Mouse (Mus musculus) embryonic facial prominence, embryonic 12.5 days (tissue): ENCODE results near the gene Ccn5. TPM values are rescaled to one million over a fixed set of nuclear protein-coding genes. Genes with fewer than 3 reads are reported as not detected.

Experiments used
- ATAC-seq: fragments of 200-750 bp; cut with Nextera tagmentation; 2 replicates; pipeline ENCODE4 v1.8.0; 2017; ENCODE audit not compliant: insufficient number of reproducible peaks, insufficient read depth, low FRiP score, low TSS enrichment
- H3K27ac ChIP-seq: fragments of 300-500 bp; sonication (generic); 2 replicates; pipeline ENCODE4 v1.5.1; 2016; ENCODE audit warnings: mild to moderate bottlenecking
- H3K27me3 ChIP-seq: fragments of 300-500 bp; sonication (generic); 2 replicates; pipeline ENCODE4 v1.6.1; 2016; ENCODE audit warnings: mild to moderate bottlenecking, moderate library complexity
- H3K36me3 ChIP-seq: fragments of 300-500 bp; sonication (generic); 2 replicates; pipeline ENCODE4 v1.6.1; 2016; ENCODE audit warnings: mild to moderate bottlenecking
- H3K4me1 ChIP-seq: fragments of 300-500 bp; sonication (generic); 2 replicates; pipeline ENCODE4 v1.6.1; 2016
- H3K4me2 ChIP-seq: fragments of 300-500 bp; sonication (generic); replicated peaks from 2 replicates; pipeline ENCODE4 v1.6.1; 2016; ENCODE audit warnings: mild to moderate bottlenecking, moderate library complexity
- H3K4me3 ChIP-seq: fragments of 300-500 bp; sonication (generic); 2 replicates; pipeline ENCODE4 v1.5.1; 2016; ENCODE audit warnings: mild to moderate bottlenecking
- H3K9ac ChIP-seq: fragments of 300-500 bp; sonication (generic); 2 replicates; pipeline ENCODE4 v1.6.1; 2016; ENCODE audit warnings: mild to moderate bottlenecking, moderate library complexity
- H3K9me3 ChIP-seq: fragments of 300-500 bp; sonication (generic); 2 replicates; pipeline ENCODE4 v1.6.1; 2016; ENCODE audit warnings: mild to moderate bottlenecking, moderate library complexity
- WGBS: fragments of 180-500 bp; shearing (Covaris S2); methylation state at CpG from one replicate; pipeline ENCODE4 v1.1.7; 2016; 5-methylcytosine and 5-hydroxymethylcytosine counted together
- polyA plus RNA-seq: library from polyadenylated mRNA; unstranded; fragments of >200 nt; fragmentation: Nextera tagmentation; extraction: Ambion mirVana; gene quantifications from 2 replicates; pipeline ENCODE4 v1.2.1, GENCODE M21; 2016

Gene Ccn5
- polyA plus RNA-seq, 1 experiment from 2014 or later = 0.22 TPM

GRCm38 (mm10) chr2:163809166-163809565, 11.5 kb upstream of the Ccn5 start:
- WGBS = 89% methylated on average over 4 of the region's 4 CpGs
- Histone ChIP-seq H3K4me1 (no peaks in the 10 kb centered on the region), H3K4me3 (no peak overlapping the region), H3K36me3 (no peaks in the 10 kb centered on the region), H3K9ac (no peak overlapping the region), H3K27ac (no peak overlapping the region), H3K27me3 (no peaks in the 10 kb centered on the region), H3K9me3 (no peaks in the 10 kb centered on the region), H3K4me2 (no peak overlapping the region)
- no peak for ATAC-seq

GRCm38 (mm10) chr2:163809704-163810103, 11.0 kb upstream of the Ccn5 start:
- Histone ChIP-seq H3K9me3 (no peaks in the 10 kb centered on the region), H3K36me3 (no peaks in the 10 kb centered on the region), H3K27me3 (no peaks in the 10 kb centered on the region), H3K4me2 (no peak overlapping the region), H3K9ac (no peak overlapping the region), H3K4me3 (no peak overlapping the region), H3K4me1 (no peaks in the 10 kb centered on the region), H3K27ac (no peak overlapping the region)
- WGBS = 54% methylated on average over 7 of the region's 7 CpGs
- ATAC-seq = no peak

GRCm38 (mm10) chr2:163813077-163813476, 7.6 kb upstream of the Ccn5 start:
- Histone ChIP-seq H3K27ac (no peak overlapping the region), H3K36me3 (no peaks in the 10 kb centered on the region), H3K27me3 (no peaks in the 10 kb centered on the region), H3K9ac (no peak overlapping the region), H3K9me3 (no peaks in the 10 kb centered on the region), H3K4me3 (no peak overlapping the region), H3K4me2 (no peak overlapping the region), H3K4me1 (no peaks in the 10 kb centered on the region)
- WGBS = 62% methylated on average over 5 of the region's 5 CpGs
- ATAC-seq = no peak

- no peak overlapping the region for H3K9ac ChIP-seq
- no peak overlapping the region for H3K4me2 ChIP-seq
- no peak overlapping the region for H3K27ac ChIP-seq
- H3K27me3 ChIP-seq = no peaks in the 10 kb centered on the region
- H3K4me1 ChIP-seq = no peaks in the 10 kb centered on the region
- no peak for ATAC-seq
- H3K4me3 ChIP-seq = no peak overlapping the region
- no peaks in the 10 kb centered on the region for H3K36me3 ChIP-seq
- 84% methylated on average over 9 of the region's 9 CpGs for WGBS
- H3K9me3 ChIP-seq = no peaks in the 10 kb centered on the region
These were observed 5.8 kb upstream of the Ccn5 start for GRCm38 (mm10) chr2:163814739-163815465.

GRCm38 (mm10) chr2:163823248-163823647, 2.6 kb downstream of the Ccn5 start:
- H3K27me3 ChIP-seq = no peaks in the 10 kb centered on the region
- H3K36me3 ChIP-seq = no peaks in the 10 kb centered on the region
- no peaks in the 10 kb centered on the region for H3K9me3 ChIP-seq
- 7% methylated on average over 4 of the region's 4 CpGs for WGBS
- H3K27ac ChIP-seq = no peak overlapping the region
- H3K4me2 ChIP-seq = no peak overlapping the region
- H3K4me3 ChIP-seq = no peak overlapping the region
- ATAC-seq = no peak
- no peak overlapping the region for H3K9ac ChIP-seq
- peaks cover 5% of the 10 kb centered on the region; the same call in 1 of the 2 replicates for H3K4me1 ChIP-seq

- peak overlapping the region; percentile 34 for H3K4me2 ChIP-seq
- ATAC-seq = peak; percentile 32; the same call in 1 of the 2 replicates
- 18% methylated on average over 11 of the region's 11 CpGs for WGBS
- H3K36me3 ChIP-seq = no peaks in the 10 kb centered on the region
- H3K4me1 ChIP-seq = peaks cover 5% of the 10 kb centered on the region; the same call in 1 of the 2 replicates
- no peaks in the 10 kb centered on the region for H3K9me3 ChIP-seq
- H3K9ac ChIP-seq = no peak overlapping the region
- H3K4me3 ChIP-seq = no peak overlapping the region
- no peaks in the 10 kb centered on the region for H3K27me3 ChIP-seq
- no peak overlapping the region for H3K27ac ChIP-seq
These were observed 3.1 kb downstream of the Ccn5 start for GRCm38 (mm10) chr2:163823771-163824170.

GRCm38 (mm10) chr2:163825861-163826260, 5.2 kb downstream of the Ccn5 start:
- Histone ChIP-seq H3K36me3 (no peaks in the 10 kb centered on the region), H3K27me3 (no peaks in the 10 kb centered on the region), H3K9ac (no peak overlapping the region), H3K27ac (no peak overlapping the region), H3K9me3 (no peaks in the 10 kb centered on the region), H3K4me1 (peaks cover 5% of the 10 kb centered on the region; the same call in 1 of the 2 replicates), H3K4me3 (no peak overlapping the region), H3K4me2 (no peak overlapping the region)
- 64% methylated on average over 1 of the region's 1 CpGs for WGBS
- ATAC-seq = no peak

GRCm38 (mm10) chr2:163826494-163826893, 5.8 kb downstream of the Ccn5 start:
- Histone ChIP-seq H3K9me3 (no peaks in the 10 kb centered on the region), H3K9ac (no peak overlapping the region), H3K4me2 (no peak overlapping the region), H3K27ac (no peak overlapping the region), H3K36me3 (no peaks in the 10 kb centered on the region), H3K4me1 (peaks cover 5% of the 10 kb centered on the region; the same call in 1 of the 2 replicates), H3K4me3 (no peak overlapping the region), H3K27me3 (no peaks in the 10 kb centered on the region)
- 80% methylated on average over 5 of the region's 5 CpGs for WGBS
- no peak for ATAC-seq

- no peaks in the 10 kb centered on the region for H3K27me3 ChIP-seq
- no peak for ATAC-seq
- 29% methylated on average over 1 of the region's 1 CpGs for WGBS
- no peaks in the 10 kb centered on the region for H3K9me3 ChIP-seq
- no peaks in the 10 kb centered on the region for H3K4me1 ChIP-seq
- H3K4me3 ChIP-seq = no peak overlapping the region
- H3K4me2 ChIP-seq = no peak overlapping the region
- H3K27ac ChIP-seq = no peak overlapping the region
- no peaks in the 10 kb centered on the region for H3K36me3 ChIP-seq
- H3K9ac ChIP-seq = no peak overlapping the region
These were observed 10.5 kb downstream of the Ccn5 start for GRCm38 (mm10) chr2:163831163-163831562.

- H3K36me3 ChIP-seq = no peaks in the 10 kb centered on the region
- no peak overlapping the region for H3K27ac ChIP-seq
- H3K4me3 ChIP-seq = no peak overlapping the region
- WGBS = 29% methylated on average over 9 of the region's 9 CpGs
- no peaks in the 10 kb centered on the region for H3K4me1 ChIP-seq
- H3K9me3 ChIP-seq = no peaks in the 10 kb centered on the region
- H3K4me2 ChIP-seq = no peak overlapping the region
- no peak for ATAC-seq
- no peaks in the 10 kb centered on the region for H3K27me3 ChIP-seq
- no peak overlapping the region for H3K9ac ChIP-seq
These were observed 17.4 kb downstream of the Ccn5 start for GRCm38 (mm10) chr2:163838043-163838442.

GRCm38 (mm10) chr2:163839519-163839918, 18.9 kb downstream of the Ccn5 start:
- no peak overlapping the region for H3K4me2 ChIP-seq
- 67% methylated on average over 6 of the region's 6 CpGs for WGBS
- no peaks in the 10 kb centered on the region for H3K9me3 ChIP-seq
- H3K9ac ChIP-seq = no peak overlapping the region
- H3K27ac ChIP-seq = no peak overlapping the region
- no peaks in the 10 kb centered on the region for H3K4me1 ChIP-seq
- no peaks in the 10 kb centered on the region for H3K27me3 ChIP-seq
- H3K4me3 ChIP-seq = no peak overlapping the region
- no peaks in the 10 kb centered on the region for H3K36me3 ChIP-seq
- no peak for ATAC-seq

GRCm38 (mm10) chr2:163842043-163842442, 21.4 kb downstream of the Ccn5 start:
- no peaks in the 10 kb centered on the region for H3K4me1 ChIP-seq
- no peak for ATAC-seq
- 72% methylated on average over 4 of the region's 4 CpGs for WGBS

More at GRCm38 (mm10) chr2:163842043-163842442, 21.4 kb downstream of the Ccn5 start:
- Histone ChIP-seq H3K27me3 (no peaks in the 10 kb centered on the region), H3K27ac (no peak overlapping the region), H3K4me3 (no peak overlapping the region), H3K36me3 (no peaks in the 10 kb centered on the region), H3K9ac (no peak overlapping the region), H3K4me2 (no peak overlapping the region), H3K9me3 (no peaks in the 10 kb centered on the region)
